Mouse (Mus musculus): Measurements from ENCODE around the gene Aldh8a1.

Aldh8a1 gene

DNA sequence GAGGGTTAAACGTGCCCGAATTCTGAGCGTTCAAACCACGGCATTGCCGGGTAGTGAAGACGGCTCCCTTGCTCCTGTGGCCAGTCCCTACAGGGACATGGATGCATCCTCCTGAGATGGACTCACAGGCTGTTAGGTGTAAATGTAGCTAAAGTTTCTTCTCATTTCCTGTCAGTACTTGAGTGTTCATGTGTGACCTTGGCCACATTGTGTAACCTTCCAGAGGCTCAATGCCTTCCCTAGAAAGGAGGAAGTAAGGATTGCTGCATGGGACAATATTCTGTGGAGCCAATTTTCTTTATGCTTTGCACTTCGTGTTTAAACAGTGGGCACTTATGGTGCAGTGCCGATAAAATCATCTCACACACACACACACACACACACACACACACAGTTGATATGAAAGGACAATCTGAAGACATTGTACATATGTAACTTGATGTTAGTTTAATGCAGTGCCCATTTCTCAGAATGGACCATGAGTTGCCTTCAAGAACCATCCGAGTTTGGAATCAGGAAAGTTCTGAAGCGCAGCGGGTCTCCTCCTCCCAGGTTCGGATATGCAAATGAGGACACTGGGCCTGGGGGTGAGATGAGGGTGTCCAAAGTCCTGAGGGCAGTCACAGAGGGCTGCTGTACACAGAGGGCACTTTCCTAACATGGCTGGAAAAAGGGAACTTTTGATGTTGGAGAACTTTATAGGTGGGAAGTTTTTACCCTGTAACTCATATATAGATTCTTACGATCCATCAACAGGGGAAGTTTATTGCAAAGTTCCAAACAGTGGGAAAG lies at the start of gene Aldh8a1:
Gene Aldh8a1, plus strand, starts transcription at position 610 of the 792 bp plus-strand sequence.
- no peak for DNase-seq (ENCODE audit: low spot score in 2 of 2)

DNA sequence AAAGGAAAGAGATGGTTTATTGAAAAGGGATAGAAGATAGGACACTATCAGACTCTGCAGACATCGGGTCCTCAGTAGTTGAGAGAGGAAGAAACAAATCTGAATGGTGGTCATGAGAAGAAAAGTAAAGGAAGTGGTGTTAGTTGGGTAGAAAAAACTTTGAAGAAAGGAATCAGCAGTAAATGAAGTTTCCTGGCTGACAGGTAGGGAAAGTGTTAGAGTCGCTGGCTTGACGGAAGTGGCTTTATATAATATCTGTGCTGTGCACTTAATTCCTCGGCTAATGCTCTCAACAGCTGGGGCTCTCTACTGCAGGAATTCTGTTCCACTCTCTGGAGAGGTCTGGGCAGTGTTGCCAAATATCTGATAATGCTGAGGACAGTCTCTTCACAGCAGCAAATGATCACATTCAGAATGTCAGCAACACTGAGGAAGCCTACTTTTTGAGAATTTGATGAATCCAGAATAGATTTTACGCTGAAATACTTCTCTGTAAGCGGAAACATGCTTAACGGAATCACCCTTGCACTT lies 49.4 kb upstream of the Aldh8a1 start:
- DNase-seq (ENCODE audit: low spot score in 2 of 2): no peak

- DNase-seq (ENCODE audit: low spot score in 2 of 2): no peak
These were observed 42.6 kb upstream of the Aldh8a1 start for GRCm38 (mm10) chr10:21334349-21335105.

DNA sequence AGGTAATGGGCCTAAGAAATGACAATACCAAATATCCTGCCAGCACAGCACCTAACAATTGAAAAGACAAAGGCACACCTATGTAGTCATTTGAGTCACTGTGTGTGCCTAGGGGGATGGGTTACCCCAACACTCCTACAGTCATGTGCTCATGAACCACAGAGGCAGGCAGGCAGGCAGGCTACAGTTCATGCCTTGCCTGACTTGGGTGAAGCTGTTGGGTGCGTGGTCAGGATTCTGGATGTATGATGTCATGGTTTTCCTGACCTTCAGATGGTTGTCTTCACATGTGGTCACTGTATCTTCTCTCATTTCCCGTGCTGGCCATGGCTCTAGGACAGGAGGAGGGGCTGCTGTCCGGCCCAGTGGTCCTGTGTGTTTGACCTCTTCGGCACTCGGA lies 41.6 kb upstream of the Aldh8a1 start:
- DNase-seq (ENCODE audit: low spot score in 2 of 2): no peak

GRCm38 (mm10) chr10:21337191-21337590 lies 39.9 kb upstream of the Aldh8a1 start:
- DNase-seq (ENCODE audit: low spot score in 2 of 2): peak in 1 of 2 experiments; percentile 16

DNA sequence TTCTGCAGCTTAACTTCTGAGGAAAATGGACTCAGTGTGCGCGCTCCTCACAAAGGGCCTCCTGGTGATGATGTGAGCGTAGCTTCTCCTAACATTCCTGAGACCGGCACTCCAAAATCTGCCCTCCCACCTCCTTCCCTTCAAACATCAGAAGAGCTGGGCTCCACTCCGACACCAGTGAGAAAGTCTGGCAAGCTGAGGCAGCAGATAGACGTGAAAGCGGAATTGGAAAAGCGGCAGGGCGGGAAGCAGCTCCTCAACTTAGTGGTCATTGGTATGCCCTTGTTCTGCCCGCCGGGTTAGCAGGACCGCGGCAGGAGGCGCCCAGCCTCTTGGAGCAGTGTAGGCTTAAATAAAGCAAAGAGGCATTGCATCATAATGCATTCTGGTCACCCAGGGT lies 35.4 kb upstream of the Aldh8a1 start:
- no peak for DNase-seq (ENCODE audit: low spot score in 2 of 2)

- no peak for DNase-seq (ENCODE audit: low spot score in 2 of 2)
These were observed 34.6 kb upstream of the Aldh8a1 start for GRCm38 (mm10) chr10:21342331-21343005.

DNA sequence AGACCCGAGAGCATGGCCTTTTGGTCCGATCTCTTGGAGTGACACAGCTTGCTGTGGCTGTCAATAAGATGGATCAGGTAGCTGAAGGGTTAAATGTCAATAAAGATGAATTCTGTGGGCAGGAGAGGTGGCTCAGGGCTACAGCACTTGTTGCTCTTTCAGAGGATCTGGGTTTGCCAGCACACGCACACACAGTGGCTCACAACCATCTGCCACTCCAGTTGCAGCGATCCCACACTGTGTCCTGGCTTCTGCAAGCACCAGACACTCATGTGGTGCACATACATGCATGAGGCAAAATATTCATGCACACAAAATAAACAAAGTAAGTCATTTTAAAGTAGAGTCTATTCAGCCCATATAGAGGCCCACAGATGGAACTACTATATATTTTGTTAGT lies 29.8 kb upstream of the Aldh8a1 start:
- DNase-seq (ENCODE audit: low spot score in 2 of 2): no peak

- DNase-seq (ENCODE audit: low spot score in 2 of 2): no peak
These were observed 27.6 kb upstream of the Aldh8a1 start for GRCm38 (mm10) chr10:21349449-21349848.

GRCm38 (mm10) chr10:21349946-21350345 lies 27.1 kb upstream of the Aldh8a1 start:
- DNase-seq (ENCODE audit: low spot score in 2 of 2): no peak

GRCm38 (mm10) chr10:21350531-21351515 lies 26.3 kb upstream of the Aldh8a1 start:
- DNase-seq (ENCODE audit: low spot score in 2 of 2): no peak

DNA sequence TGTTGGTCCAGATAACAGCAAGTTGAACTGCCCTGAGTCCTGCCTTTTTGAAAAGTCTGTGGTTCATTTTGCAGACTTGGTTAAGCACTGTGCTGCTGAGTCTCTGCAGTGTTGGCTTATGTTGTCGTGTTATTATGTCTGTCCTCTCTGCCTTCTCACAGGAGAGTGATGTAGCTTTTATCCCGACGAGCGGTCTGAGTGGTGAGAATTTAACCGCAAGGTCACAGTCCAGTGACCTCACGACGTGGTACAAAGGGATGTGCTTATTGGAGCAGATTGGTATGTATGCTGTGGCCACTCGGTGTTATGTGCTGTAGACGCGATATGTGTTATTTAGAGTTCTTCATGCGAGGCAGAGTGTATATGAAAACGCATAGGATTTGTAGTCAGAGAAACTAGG lies 25.3 kb upstream of the Aldh8a1 start:
- no peak for DNase-seq (ENCODE audit: low spot score in 2 of 2)

GRCm38 (mm10) chr10:21353890-21354289 lies 23.2 kb upstream of the Aldh8a1 start:
- DNase-seq (ENCODE audit: low spot score in 2 of 2): no peak

GRCm38 (mm10) chr10:21354506-21354905 lies 22.6 kb upstream of the Aldh8a1 start:
- no peak for DNase-seq (ENCODE audit: low spot score in 2 of 2)

GRCm38 (mm10) chr10:21357986-21358385 lies 19.1 kb upstream of the Aldh8a1 start:
- DNase-seq (ENCODE audit: low spot score in 2 of 2): no peak

GRCm38 (mm10) chr10:21359086-21359485 lies 18.0 kb upstream of the Aldh8a1 start:
- no peak for DNase-seq (ENCODE audit: low spot score in 2 of 2)

- no peak for DNase-seq (ENCODE audit: low spot score in 2 of 2)
These were observed 15.2 kb upstream of the Aldh8a1 start for GRCm38 (mm10) chr10:21361871-21362270.

- no peak for DNase-seq (ENCODE audit: low spot score in 2 of 2)
These were observed 13.8 kb upstream of the Aldh8a1 start for GRCm38 (mm10) chr10:21363297-21363696.

DNA sequence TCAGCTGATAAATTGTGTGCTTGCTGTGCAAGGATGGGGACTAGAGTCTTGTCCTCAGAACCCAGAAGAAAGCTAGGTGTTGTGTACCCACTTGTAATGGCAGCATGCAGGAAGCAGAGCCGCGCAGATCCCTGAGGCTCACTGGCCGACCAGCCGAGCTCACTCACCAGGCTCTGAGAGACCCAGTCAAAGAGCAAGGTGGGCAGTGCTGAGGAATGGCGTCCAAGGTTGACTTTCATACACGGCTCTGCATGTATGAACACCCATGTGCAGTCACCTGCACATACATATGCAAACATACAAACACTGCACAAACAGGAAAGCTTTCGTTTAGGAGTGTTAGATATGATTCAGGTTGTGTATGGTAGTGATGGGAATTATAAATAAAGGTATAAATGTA lies 12.1 kb upstream of the Aldh8a1 start:
- no peak for DNase-seq (ENCODE audit: low spot score in 2 of 2)

DNA sequence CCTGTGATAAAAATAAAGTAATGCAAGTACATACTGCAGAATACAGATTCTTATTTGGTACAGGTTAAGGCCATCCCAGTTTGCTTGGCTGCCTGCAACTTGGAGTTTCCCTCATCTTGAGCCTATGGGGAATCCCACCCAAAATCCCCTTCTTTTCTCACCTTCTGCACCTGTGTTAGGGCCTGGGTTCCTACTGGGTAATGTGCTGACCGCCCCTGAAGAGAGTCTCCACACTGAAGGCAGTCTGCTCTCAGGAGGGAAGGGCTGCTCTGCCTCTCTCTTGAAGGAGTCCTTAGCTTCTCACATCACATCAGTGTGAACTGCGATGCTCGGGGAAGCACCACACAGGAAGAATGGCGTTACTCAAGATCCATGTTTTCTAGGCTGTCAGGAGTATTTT lies 11.2 kb upstream of the Aldh8a1 start:
- no peak for DNase-seq (ENCODE audit: low spot score in 2 of 2)

DNA sequence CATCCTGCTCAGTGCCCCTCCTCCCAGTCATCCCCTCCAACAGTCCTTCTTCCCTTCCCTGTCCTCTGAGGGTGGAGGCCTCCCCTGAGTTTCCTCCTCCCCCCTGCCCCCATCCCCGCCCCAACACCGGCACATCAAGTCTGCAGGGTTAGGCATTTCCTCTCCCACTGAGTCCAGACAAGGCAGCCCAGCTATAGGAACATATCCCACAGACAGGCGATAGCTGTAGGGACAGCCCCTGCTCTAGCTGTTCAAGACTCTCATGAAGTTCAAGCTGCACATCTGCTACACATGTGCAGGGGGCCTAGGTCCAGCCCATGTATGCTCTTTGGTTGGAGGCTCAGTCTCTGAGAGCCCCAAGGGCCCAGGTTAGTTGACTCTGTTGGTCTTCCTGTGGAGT lies 10.6 kb upstream of the Aldh8a1 start:
- no peak for DNase-seq (ENCODE audit: low spot score in 2 of 2)

Measured in cerebellum, postnatal 4 days (tissue).